Mouse (Mus musculus): ENCODE measurements at regions not wholly inside any gene's neighbourhood (a gene's known extent, or its start where the extent isn't known, plus 50 kb on each side); places are given as distances from the start of the nearest gene placed in this dataset.

DNA sequence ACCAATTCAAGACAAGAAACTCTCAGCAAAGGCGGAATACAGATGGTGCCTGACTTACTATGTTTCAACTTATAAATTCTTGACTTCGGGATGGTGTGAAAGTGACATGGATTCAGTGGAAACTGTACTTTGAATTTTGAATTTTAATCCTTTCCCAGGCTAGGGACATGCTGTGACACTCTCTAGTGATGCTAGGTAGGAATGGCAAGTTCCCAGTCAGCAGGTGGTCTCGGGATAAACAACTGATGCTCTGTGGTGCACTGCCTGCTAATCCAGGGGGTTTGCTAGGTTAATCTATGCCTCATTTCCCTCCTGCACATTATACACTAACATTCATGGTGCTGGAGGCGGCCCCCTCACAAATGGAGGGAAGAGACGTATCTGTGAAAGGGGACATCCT, 175.0 kb upstream of the Tshz3 start:
- ATAC-seq (replicated peaks; ENCODE audit: low FRiP score, low TSS enrichment, low read depth) = no peak
- WGBS = 78% methylated on average over 5 of the region's 5 CpGs
- Histone ChIP-seq H3K4me2 (ENCODE audit: low read length) (no peak overlapping the region), H3K4me3 (ENCODE audit: low read depth, low read length) (no peak overlapping the region), H3K9me3 (ENCODE audit: control insufficient read depth, low read length) (no peaks in the 10 kb centered on the region), H3K36me3 (ENCODE audit: control insufficient read depth, insufficient read depth, low read length) (no peaks in the 10 kb centered on the region), H3K9ac (ENCODE audit: low read length) (no peak overlapping the region), H3K27me3 (replicated peaks; ENCODE audit: control insufficient read depth, insufficient read depth, low read length) (no peaks in the 10 kb centered on the region), H3K4me1 (replicated peaks; ENCODE audit: control insufficient read depth, insufficient read depth, low read length) (no peaks in the 10 kb centered on the region), H3K27ac (ENCODE audit: low read depth) (no peak overlapping the region)
- no peak for DNase-seq (ENCODE audit: low spot score)

DNA sequence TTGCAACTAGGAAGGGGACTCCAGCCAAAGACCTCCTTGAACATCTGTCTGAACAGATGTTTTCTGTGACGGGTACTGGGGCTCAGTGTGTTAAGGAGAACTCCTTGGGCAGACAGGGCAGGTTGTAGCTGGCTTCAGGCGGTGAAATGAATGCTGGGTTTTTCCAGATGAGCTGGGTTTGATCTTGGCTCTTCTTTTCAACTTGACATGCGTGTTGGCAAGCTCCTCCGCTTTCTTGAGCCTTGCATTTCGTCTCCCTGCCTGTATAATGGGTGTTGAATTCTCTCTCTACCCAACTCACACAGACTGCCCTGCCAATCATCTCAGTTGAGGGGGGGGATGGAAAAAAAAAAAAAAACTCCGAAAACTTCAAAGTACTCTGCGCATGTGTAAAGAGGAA, 171.8 kb upstream of the Tshz3 start:
- H3K4me2 ChIP-seq (ENCODE audit: low read length) = no peak overlapping the region
- no peak overlapping the region for H3K27ac ChIP-seq (ENCODE audit: low read depth)
- DNase-seq (ENCODE audit: low spot score) = no peak
- no peak for ATAC-seq (replicated peaks; ENCODE audit: low FRiP score, low TSS enrichment, low read depth)
- no peak overlapping the region for H3K9ac ChIP-seq (ENCODE audit: low read length)
- WGBS = 72% methylated on average over 7 of the region's 7 CpGs
- no peaks in the 10 kb centered on the region for H3K36me3 ChIP-seq (ENCODE audit: control insufficient read depth, insufficient read depth, low read length)
- H3K9me3 ChIP-seq (ENCODE audit: control insufficient read depth, low read length) = no peaks in the 10 kb centered on the region
- no peaks in the 10 kb centered on the region for H3K27me3 ChIP-seq (replicated peaks; ENCODE audit: control insufficient read depth, insufficient read depth, low read length)
- H3K4me3 ChIP-seq (ENCODE audit: low read depth, low read length) = no peak overlapping the region
- no peaks in the 10 kb centered on the region for H3K4me1 ChIP-seq (replicated peaks; ENCODE audit: control insufficient read depth, insufficient read depth, low read length)

DNA sequence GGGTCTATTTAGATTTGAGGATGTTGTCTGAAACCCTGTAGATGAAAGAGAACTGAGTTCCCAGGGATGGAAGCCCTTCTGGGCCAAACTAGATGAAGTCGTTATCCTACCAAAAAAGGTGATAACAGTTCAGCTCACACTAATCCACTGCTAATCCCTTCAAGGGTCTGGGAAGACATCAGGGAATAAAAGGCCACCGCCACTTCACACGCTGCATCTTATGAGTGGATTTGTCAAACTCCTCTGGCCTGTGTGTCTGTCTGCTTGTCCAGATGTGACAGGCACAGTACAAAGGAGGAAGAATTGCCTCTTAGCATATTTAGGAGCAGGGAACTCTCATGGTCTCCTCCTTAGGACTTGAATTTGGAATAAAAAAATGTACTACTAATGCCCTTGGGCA, 171.2 kb upstream of the Tshz3 start:
- 64% methylated on average over 3 of the region's 3 CpGs for WGBS
- DNase-seq (ENCODE audit: low spot score) = no peak
- Histone ChIP-seq H3K4me1 (replicated peaks; ENCODE audit: control insufficient read depth, insufficient read depth, low read length) (no peaks in the 10 kb centered on the region), H3K36me3 (ENCODE audit: control insufficient read depth, insufficient read depth, low read length) (no peaks in the 10 kb centered on the region), H3K27me3 (replicated peaks; ENCODE audit: control insufficient read depth, insufficient read depth, low read length) (no peaks in the 10 kb centered on the region), H3K9me3 (ENCODE audit: control insufficient read depth, low read length) (no peaks in the 10 kb centered on the region), H3K4me3 (ENCODE audit: low read depth, low read length) (no peak overlapping the region), H3K27ac (ENCODE audit: low read depth) (no peak overlapping the region), H3K4me2 (ENCODE audit: low read length) (no peak overlapping the region), H3K9ac (ENCODE audit: low read length) (no peak overlapping the region)
- ATAC-seq (replicated peaks; ENCODE audit: low FRiP score, low TSS enrichment, low read depth) = no peak

DNA sequence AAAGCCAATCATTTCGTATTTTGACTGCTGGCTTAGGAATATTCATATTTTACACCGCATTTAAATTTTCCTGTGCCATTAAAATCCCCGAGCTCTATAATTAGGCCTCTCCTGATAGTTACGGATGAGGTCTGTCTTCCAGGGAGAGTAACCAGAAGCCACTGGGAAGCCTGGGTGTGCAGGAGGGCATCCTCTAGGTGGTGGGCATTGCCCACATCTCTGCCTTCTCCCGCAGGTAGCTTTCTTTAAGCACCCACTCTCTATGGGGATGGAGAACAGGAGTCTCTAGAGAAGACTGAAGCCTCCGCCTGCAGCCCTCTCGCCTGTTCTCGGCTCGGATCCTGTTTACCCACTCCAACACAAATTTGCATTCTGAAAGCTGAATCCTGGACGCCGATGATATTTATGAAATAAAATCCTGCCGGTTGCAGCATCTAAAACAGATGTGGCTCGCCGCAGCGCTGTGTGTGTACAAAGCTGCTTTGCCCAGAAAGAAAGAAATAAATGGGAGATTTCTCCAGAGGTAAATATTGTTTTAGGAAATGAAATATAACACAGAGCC, 168.3 kb upstream of the Tshz3 start:
- no peak for ATAC-seq (replicated peaks; ENCODE audit: low FRiP score, low TSS enrichment, low read depth)
- Histone ChIP-seq H3K27ac (ENCODE audit: low read depth) (no peak overlapping the region), H3K9ac (ENCODE audit: low read length) (no peak overlapping the region), H3K9me3 (ENCODE audit: control insufficient read depth, low read length) (no peaks in the 10 kb centered on the region), H3K36me3 (ENCODE audit: control insufficient read depth, insufficient read depth, low read length) (no peaks in the 10 kb centered on the region), H3K4me3 (ENCODE audit: low read depth, low read length) (no peak overlapping the region), H3K27me3 (replicated peaks; ENCODE audit: control insufficient read depth, insufficient read depth, low read length) (no peaks in the 10 kb centered on the region), H3K4me1 (replicated peaks; ENCODE audit: control insufficient read depth, insufficient read depth, low read length) (no peaks in the 10 kb centered on the region), H3K4me2 (ENCODE audit: low read length) (no peak overlapping the region)
- WGBS = 68% methylated on average over 15 of the region's 15 CpGs
- no peak for DNase-seq (ENCODE audit: low spot score)

DNA sequence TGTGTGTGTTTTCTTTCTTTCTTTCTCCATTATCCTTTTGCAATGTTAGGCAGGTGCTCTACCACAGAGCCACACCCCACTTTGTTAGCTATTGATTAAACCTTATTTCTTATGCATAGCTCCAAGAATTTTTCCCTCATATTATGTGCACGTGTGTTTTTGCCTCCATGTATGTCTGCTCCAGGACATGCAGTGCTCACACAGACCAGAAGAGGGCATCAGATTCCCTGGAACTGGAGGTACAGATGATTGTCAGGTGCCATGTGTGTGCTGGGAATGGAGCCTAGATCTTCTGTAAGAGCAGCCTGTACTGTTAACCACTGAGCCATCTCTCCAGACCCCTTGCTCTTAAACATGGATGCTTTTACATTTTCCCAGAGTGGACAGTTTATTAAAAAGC, 166.4 kb upstream of the Tshz3 start:
- H3K4me3 ChIP-seq (ENCODE audit: low read depth, low read length) = no peak overlapping the region
- 81% methylated on average over 1 of the region's 1 CpGs for WGBS
- H3K9me3 ChIP-seq (ENCODE audit: control insufficient read depth, low read length) = no peaks in the 10 kb centered on the region
- no peak overlapping the region for H3K9ac ChIP-seq (ENCODE audit: low read length)
- H3K4me1 ChIP-seq (replicated peaks; ENCODE audit: control insufficient read depth, insufficient read depth, low read length) = no peaks in the 10 kb centered on the region
- no peaks in the 10 kb centered on the region for H3K36me3 ChIP-seq (ENCODE audit: control insufficient read depth, insufficient read depth, low read length)
- ATAC-seq (replicated peaks; ENCODE audit: low FRiP score, low TSS enrichment, low read depth) (no peak), DNase-seq (ENCODE audit: low spot score) (no peak)
- H3K27me3 ChIP-seq (replicated peaks; ENCODE audit: control insufficient read depth, insufficient read depth, low read length) = no peaks in the 10 kb centered on the region
- no peak overlapping the region for H3K27ac ChIP-seq (ENCODE audit: low read depth)
- no peak overlapping the region for H3K4me2 ChIP-seq (ENCODE audit: low read length)

DNA sequence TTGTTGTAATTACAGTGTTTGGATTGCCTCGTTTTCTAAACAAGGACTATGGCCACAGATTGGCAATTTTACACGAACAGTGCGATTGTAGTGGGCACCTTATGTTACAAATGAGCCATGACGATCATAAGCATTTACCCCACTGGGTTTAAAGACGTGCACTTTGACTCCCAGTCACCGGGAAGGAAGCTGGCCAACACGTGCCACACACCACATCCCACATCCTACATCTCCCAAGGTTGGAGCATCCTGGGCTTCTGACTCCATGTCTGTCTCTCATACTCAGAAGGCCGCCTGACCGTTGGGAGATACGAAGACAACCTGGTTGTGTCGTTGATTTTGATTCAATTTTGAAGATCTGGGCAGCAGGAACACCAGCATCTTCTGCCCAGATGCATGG, 159.8 kb upstream of the Tshz3 start:
- DNase-seq (ENCODE audit: low spot score) (no peak), ATAC-seq (replicated peaks; ENCODE audit: low FRiP score, low TSS enrichment, low read depth) (no peak)
- Histone ChIP-seq H3K27ac (ENCODE audit: low read depth) (no peak overlapping the region), H3K27me3 (replicated peaks; ENCODE audit: control insufficient read depth, insufficient read depth, low read length) (no peaks in the 10 kb centered on the region), H3K36me3 (ENCODE audit: control insufficient read depth, insufficient read depth, low read length) (no peaks in the 10 kb centered on the region), H3K4me3 (ENCODE audit: low read depth, low read length) (no peak overlapping the region), H3K9me3 (ENCODE audit: control insufficient read depth, low read length) (no peaks in the 10 kb centered on the region), H3K4me1 (replicated peaks; ENCODE audit: control insufficient read depth, insufficient read depth, low read length) (no peaks in the 10 kb centered on the region), H3K4me2 (ENCODE audit: low read length) (no peak overlapping the region), H3K9ac (ENCODE audit: low read length) (no peak overlapping the region)
- WGBS = 87% methylated on average over 11 of the region's 11 CpGs

DNA sequence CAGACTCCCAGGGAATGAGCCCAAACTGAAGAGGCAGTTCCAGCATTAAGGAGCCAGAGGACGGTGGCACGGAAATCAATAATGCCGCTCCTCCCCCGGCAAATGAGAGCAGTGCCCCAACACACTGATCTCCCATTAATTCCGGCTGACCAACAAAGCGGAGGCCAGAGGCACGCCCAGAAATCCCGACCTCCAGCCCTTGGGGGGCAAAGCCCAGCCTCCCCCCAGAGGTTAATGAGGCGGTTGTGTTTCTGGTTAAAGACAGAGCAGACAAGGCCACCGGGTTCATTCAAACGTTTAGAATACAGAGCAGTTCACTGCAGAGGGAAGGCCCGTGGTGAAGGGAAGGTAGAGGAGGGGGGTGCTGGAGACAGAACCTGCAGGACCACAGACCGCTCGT, 149.9 kb upstream of the Tshz3 start:
- WGBS = 43% methylated on average over 14 of the region's 14 CpGs
- H3K27me3 ChIP-seq (replicated peaks; ENCODE audit: control insufficient read depth, insufficient read depth, low read length) = no peaks in the 10 kb centered on the region
- no peaks in the 10 kb centered on the region for H3K36me3 ChIP-seq (ENCODE audit: control insufficient read depth, insufficient read depth, low read length)
- no peaks in the 10 kb centered on the region for H3K9me3 ChIP-seq (ENCODE audit: control insufficient read depth, low read length)
- H3K4me1 ChIP-seq (replicated peaks; ENCODE audit: control insufficient read depth, insufficient read depth, low read length) = no peaks in the 10 kb centered on the region
- no peak overlapping the region for H3K4me2 ChIP-seq (ENCODE audit: low read length)
- H3K4me3 ChIP-seq (ENCODE audit: low read depth, low read length) = no peak overlapping the region
- H3K27ac ChIP-seq (ENCODE audit: low read depth) = no peak overlapping the region
- ATAC-seq (replicated peaks; ENCODE audit: low FRiP score, low TSS enrichment, low read depth) (no peak), DNase-seq (ENCODE audit: low spot score) (no peak)
- H3K9ac ChIP-seq (ENCODE audit: low read length) = no peak overlapping the region

DNA sequence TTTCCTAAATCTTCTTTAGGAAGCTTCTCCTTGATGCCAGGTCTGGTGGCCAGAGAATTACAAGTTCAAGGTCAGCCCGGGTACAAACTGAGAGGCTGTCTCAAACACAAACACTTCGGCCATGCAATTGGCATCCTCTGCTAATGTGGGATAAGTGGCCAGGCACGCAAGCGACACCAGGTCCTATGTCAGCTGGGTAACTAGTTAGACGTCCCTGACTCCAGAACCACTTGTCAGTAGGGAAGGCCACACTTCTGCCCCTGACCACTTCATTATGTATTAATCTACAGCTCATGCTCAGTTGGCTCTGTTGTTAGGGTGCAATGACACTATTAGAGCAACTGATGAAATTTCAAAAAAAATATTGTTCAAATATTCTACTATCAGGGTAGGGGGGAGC, 149.5 kb upstream of the Tshz3 start:
- Histone ChIP-seq H3K9ac (ENCODE audit: low read length) (no peak overlapping the region), H3K4me2 (ENCODE audit: low read length) (no peak overlapping the region)
- WGBS = 81% methylated on average over 5 of the region's 5 CpGs

DNA sequence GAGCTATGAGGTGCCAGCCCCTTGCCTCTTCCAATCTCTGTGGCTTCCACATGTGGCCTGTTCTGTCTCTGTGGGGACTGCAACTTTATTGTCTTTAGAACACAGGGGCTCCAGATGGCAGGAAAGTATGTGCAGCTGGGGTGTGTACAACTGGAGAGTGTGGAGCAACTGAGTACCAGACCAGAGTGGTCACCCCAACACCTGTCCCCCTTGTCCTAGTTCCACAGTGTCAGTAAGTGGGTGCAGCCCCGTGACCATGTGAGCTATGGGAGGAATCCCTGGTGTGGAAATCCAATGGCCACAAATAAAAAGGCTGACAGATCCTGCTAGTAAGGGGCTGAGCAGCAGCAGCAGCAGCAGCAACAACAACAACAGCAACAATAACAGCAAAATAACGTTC, 126.9 kb upstream of the Tshz3 start:
- 82% methylated on average over 2 of the region's 2 CpGs for WGBS
- DNase-seq (ENCODE audit: low spot score) = no peak
- no peak overlapping the region for H3K4me2 ChIP-seq (ENCODE audit: low read length)
- H3K4me1 ChIP-seq (replicated peaks; ENCODE audit: control insufficient read depth, insufficient read depth, low read length) = no peaks in the 10 kb centered on the region
- no peak overlapping the region for H3K9ac ChIP-seq (ENCODE audit: low read length)
- no peaks in the 10 kb centered on the region for H3K36me3 ChIP-seq (ENCODE audit: control insufficient read depth, insufficient read depth, low read length)
- no peak overlapping the region for H3K4me3 ChIP-seq (ENCODE audit: low read depth, low read length)
- no peak for ATAC-seq (replicated peaks; ENCODE audit: low FRiP score, low TSS enrichment, low read depth)
- H3K9me3 ChIP-seq (ENCODE audit: control insufficient read depth, low read length) = no peaks in the 10 kb centered on the region
- no peaks in the 10 kb centered on the region for H3K27me3 ChIP-seq (replicated peaks; ENCODE audit: control insufficient read depth, insufficient read depth, low read length)
- no peak overlapping the region for H3K27ac ChIP-seq (ENCODE audit: low read depth)

More for the DNA sequence above, 149.5 kb upstream of the Tshz3 start:
- no peak overlapping the region for H3K27ac ChIP-seq (ENCODE audit: low read depth)
- H3K4me3 ChIP-seq (ENCODE audit: low read depth, low read length) = no peak overlapping the region
- ATAC-seq (replicated peaks; ENCODE audit: low FRiP score, low TSS enrichment, low read depth) = no peak
- no peaks in the 10 kb centered on the region for H3K27me3 ChIP-seq (replicated peaks; ENCODE audit: control insufficient read depth, insufficient read depth, low read length)
- H3K4me1 ChIP-seq (replicated peaks; ENCODE audit: control insufficient read depth, insufficient read depth, low read length) = no peaks in the 10 kb centered on the region
- DNase-seq (ENCODE audit: low spot score) = no peak
- H3K36me3 ChIP-seq (ENCODE audit: control insufficient read depth, insufficient read depth, low read length) = no peaks in the 10 kb centered on the region
- no peaks in the 10 kb centered on the region for H3K9me3 ChIP-seq (ENCODE audit: control insufficient read depth, low read length)
